Mouse (Mus musculus) fat pad, adult 2 months (tissue): ENCODE data around the gene Card11.

Experiments
- DNase-seq: peaks from one replicate; pipeline ENCODE4 v3.0.0-alpha.2; 2011; ENCODE audit warnings: low read depth, low spot score; ENCODE audit errors: extremely low read depth

Card11 gene

GRCm38 (mm10) chr5:140992093-140993070 is 8.0 kb downstream of the Card11 start:
- no peak for DNase-seq

GRCm38 (mm10) chr5:140985311-140986050 is 14.9 kb downstream of the Card11 start:
- no peak for DNase-seq

- DNase-seq: no peak
Measured at GRCm38 (mm10) chr5:140981370-140981805, 19.0 kb downstream of the Card11 start.

GRCm38 (mm10) chr5:140980783-140981182 is 19.6 kb downstream of the Card11 start:
- DNase-seq: no peak

- no peak for DNase-seq
Measured at GRCm38 (mm10) chr5:140980051-140980450, 20.3 kb downstream of the Card11 start.

GRCm38 (mm10) chr5:140962945-140963344 is 37.4 kb downstream of the Card11 start:
- DNase-seq: no peak

GRCm38 (mm10) chr5:140960732-140961131 is 39.6 kb downstream of the Card11 start:
- DNase-seq: no peak

- no peak for DNase-seq
Measured at GRCm38 (mm10) chr5:140959160-140959559, 41.2 kb downstream of the Card11 start.

- DNase-seq: no peak
Measured at GRCm38 (mm10) chr5:140957106-140957505, 43.3 kb downstream of the Card11 start.

GRCm38 (mm10) chr5:140955666-140956065 is 44.7 kb downstream of the Card11 start:
- DNase-seq: no peak

GRCm38 (mm10) chr5:140951801-140952200 is 48.6 kb downstream of the Card11 start:
- no peak for DNase-seq

GRCm38 (mm10) chr5:140948009-140948408 is 52.4 kb downstream of the Card11 start:
- no peak for DNase-seq

GRCm38 (mm10) chr5:140946034-140946433 is 54.3 kb downstream of the Card11 start:
- DNase-seq: no peak

GRCm38 (mm10) chr5:140944382-140945125 is 55.8 kb downstream of the Card11 start:
- no peak for DNase-seq

- no peak for DNase-seq
Measured at GRCm38 (mm10) chr5:140940923-140941491, 59.4 kb downstream of the Card11 start.

- DNase-seq: no peak
Measured at GRCm38 (mm10) chr5:140940257-140940922, 60.0 kb downstream of the Card11 start.

GRCm38 (mm10) chr5:140936816-140937215 is 63.6 kb downstream of the Card11 start:
- DNase-seq: no peak

GRCm38 (mm10) chr5:140935848-140936247 is 64.5 kb downstream of the Card11 start:
- no peak for DNase-seq

GRCm38 (mm10) chr5:140934639-140935315 is 65.6 kb downstream of the Card11 start:
- no peak for DNase-seq
